Mouse (Mus musculus) ES-E14 (cell line): ENCODE data around the gene Rabl2. TPM values are rescaled to one million over a fixed set of nuclear protein-coding genes. Genes with fewer than 3 reads are reported as not detected.
A peak's percentile ranks its signal among the peaks of the same experiment; 100 is the strongest.

Experiments
- DNase-seq: peaks from one replicate; pipeline ENCODE4 v3.0.0-alpha.2; 2013; ENCODE audit warnings: low read depth, low spot score
- H3K27ac ChIP-seq: 2 replicates; pipeline ENCODE4 v1.5.1; 2012; ENCODE audit warnings: low read depth, mild to moderate bottlenecking, low read length, moderate library complexity, mixed read lengths; ENCODE audit not compliant: poor library complexity, insufficient read depth, severe bottlenecking
- H3K36me3 ChIP-seq: 2 replicates; pipeline ENCODE4 v1.6.1; 2012; ENCODE audit warnings: mild to moderate bottlenecking, low read length, moderate library complexity, mixed read lengths; ENCODE audit not compliant: control insufficient read depth, poor library complexity, insufficient read depth, severe bottlenecking
- H3K4me1 ChIP-seq, 2 experiments: fragments of 150-350 bp in 1 of 2; sonication (generic) in 1 of 2; 2 replicates each; pipeline ENCODE4 v1.6.1; 2012; ENCODE audit warnings: low read length in 2 of 2, mild to moderate bottlenecking in 1 of 2, mixed read lengths in 1 of 2; ENCODE audit not compliant: control insufficient read depth in 2 of 2, insufficient read depth in 2 of 2, poor library complexity in 1 of 2
- H3K4me3 ChIP-seq, 2 experiments: fragments of 150-350 bp in 1 of 2; sonication (generic) in 1 of 2; 2 replicates each; pipeline ENCODE4 v1.5.1; 2012; ENCODE audit warnings: low read length in 2 of 2, low read depth in 1 of 2, mild to moderate bottlenecking in 1 of 2, mixed read lengths in 1 of 2; ENCODE audit not compliant: insufficient read depth in 1 of 2, poor library complexity in 1 of 2, severe bottlenecking in 1 of 2
- H3K9ac ChIP-seq: 2 replicates; pipeline ENCODE4 v1.6.1; 2012; ENCODE audit warnings: low read depth, mild to moderate bottlenecking, low read length, mixed read lengths; ENCODE audit not compliant: poor library complexity, insufficient read depth, severe bottlenecking
- H3K9me3 ChIP-seq: fragments of 150-350 bp; sonication (generic); 2 replicates; pipeline ENCODE4 v1.6.1; 2012; ENCODE audit warnings: low read depth, mild to moderate bottlenecking, low read length; ENCODE audit not compliant: control insufficient read depth, insufficient read depth
- CHD2 ChIP-seq: IDR thresholded peaks from 2 replicates; pipeline ENCODE4 v1.6.1; 2014; ENCODE audit warnings: mild to moderate bottlenecking, low read depth, low read length, inconsistent platforms
- HCFC1 ChIP-seq: IDR thresholded peaks from 2 replicates; pipeline ENCODE4 v1.6.1; 2012; ENCODE audit warnings: low read length, inconsistent platforms, borderline replicate concordance; ENCODE audit not compliant: insufficient read depth
- MAFK ChIP-seq: IDR thresholded peaks from 2 replicates; pipeline ENCODE4 v1.6.1; 2014; ENCODE audit warnings: mild to moderate bottlenecking, low read depth, low read length, inconsistent platforms; ENCODE audit not compliant: insufficient read depth
- ZC3H11A ChIP-seq: IDR thresholded peaks from 2 replicates; pipeline ENCODE4 v1.6.1; 2012; ENCODE audit warnings: low read depth, mild to moderate bottlenecking, inconsistent platforms, low read length, borderline replicate concordance
- ZNF384 ChIP-seq: IDR thresholded peaks from 2 replicates; pipeline ENCODE4 v1.6.1; 2012; ENCODE audit warnings: low read depth, low read length, inconsistent platforms
- in situ Hi-C, 2 experiments: fragments of 600-800 bp; cut with MboI; formaldehyde crosslinking; loops; one replicate each; pipeline ENCODE4 v1.15.1; 2025; ENCODE audit warnings: low sequenced_read_pairs in 2 of 2, inconsistent platforms in 1 of 2; ENCODE audit not compliant: unreplicated experiment in 2 of 2
- total RNA-seq: library from RNA; depleted of rRNA; stranded (reverse); fragments of 300-350 nt; gene quantifications from 2 replicates; pipeline ENCODE4 v1.2.3, GENCODE M21; 2012; rRNA removed

Gene Rabl2
- total RNA-seq, result 4.1 and 8.3 TPM in 2 replicates

- TF ChIP-seq ZNF384 (no peak), HCFC1 (peak; percentile 71)
- no peak within 1 kb of the TSS for H3K27ac ChIP-seq
- H3K4me3 ChIP-seq, result peak within 1 kb of the TSS; percentile 75 to 81
- H3K36me3 ChIP-seq, result no peaks in the 10 kb centered on the region
- H3K9me3 ChIP-seq, result no peaks in the 10 kb centered on the region
- in situ Hi-C loops, result no loop called here
- peak; percentile 67 for DNase-seq
- peaks cover 0 to 5% of the 10 kb centered on the region in 2 experiments; a peak in 1 of 4 replicates for H3K4me1 ChIP-seq
- peak within 1 kb of the TSS; percentile 86 for H3K9ac ChIP-seq
These were observed at the start of gene Rabl2 for GRCm38 (mm10) chr15:89591723-89592455. Gene Rabl2 (minus strand): TSS chr15:89591923.

GRCm38 (mm10) chr15:89623626-89623959, 31.9 kb upstream of the Rabl2 start:
- Histone ChIP-seq H3K4me1 (no peaks in the 10 kb centered on the region), H3K36me3 (no peaks in the 10 kb centered on the region), H3K9me3 (no peaks in the 10 kb centered on the region), H3K9ac (no peak overlapping the region), H3K4me3 (no peak overlapping the region), H3K27ac (no peak overlapping the region)
- in situ Hi-C loops, result no loop called here
- TF ChIP-seq HCFC1, result no peak
- peak; percentile 83; the same call in 1 of the 2 replicates for TF ChIP-seq ZC3H11A
- peak; percentile 16; the same call in 1 of the 2 replicates for TF ChIP-seq ZNF384
- peak; percentile 77 for DNase-seq

- Histone ChIP-seq H3K9ac (no peak overlapping the region), H3K4me3 (no peak overlapping the region), H3K27ac (no peak overlapping the region), H3K4me1 (no peaks in the 10 kb centered on the region), H3K9me3 (no peaks in the 10 kb centered on the region), H3K36me3 (no peaks in the 10 kb centered on the region)
- TF ChIP-seq ZNF384 (no peak), CHD2 (no peak), MAFK (no peak), HCFC1 (no peak), ZC3H11A (no peak)
- in situ Hi-C loops, result no loop called here
- no peak for DNase-seq
These were observed 31.4 kb upstream of the Rabl2 start for GRCm38 (mm10) chr15:89622959-89623625.

- in situ Hi-C loops, result no loop called here
- Histone ChIP-seq H3K4me1 (no peaks in the 10 kb centered on the region), H3K36me3 (no peaks in the 10 kb centered on the region), H3K4me3 (no peak overlapping the region), H3K27ac (no peak overlapping the region), H3K9ac (no peak overlapping the region), H3K9me3 (no peaks in the 10 kb centered on the region)
- TF ChIP-seq MAFK (no peak), ZNF384 (no peak), ZC3H11A (peak; percentile 33; the same call in 1 of the 2 replicates), CHD2 (no peak), HCFC1 (peak; percentile 14; the same call in 1 of the 2 replicates)
- DNase-seq, result peak; percentile 58
These were observed 30.7 kb upstream of the Rabl2 start for GRCm38 (mm10) chr15:89622312-89622958.
